Mouse (Mus musculus) CH12F3 (cell line): Measurements from ENCODE around the gene Stil.

ENCODE experiments used
- in situ Hi-C: fragments of 300-500 bp; cut with MboI; formaldehyde crosslinking; loops from 2 replicates; pipeline ENCODE4 v1.14.3; 2020; ENCODE audit warnings: low sequenced_read_pairs

Gene Stil

DNA sequence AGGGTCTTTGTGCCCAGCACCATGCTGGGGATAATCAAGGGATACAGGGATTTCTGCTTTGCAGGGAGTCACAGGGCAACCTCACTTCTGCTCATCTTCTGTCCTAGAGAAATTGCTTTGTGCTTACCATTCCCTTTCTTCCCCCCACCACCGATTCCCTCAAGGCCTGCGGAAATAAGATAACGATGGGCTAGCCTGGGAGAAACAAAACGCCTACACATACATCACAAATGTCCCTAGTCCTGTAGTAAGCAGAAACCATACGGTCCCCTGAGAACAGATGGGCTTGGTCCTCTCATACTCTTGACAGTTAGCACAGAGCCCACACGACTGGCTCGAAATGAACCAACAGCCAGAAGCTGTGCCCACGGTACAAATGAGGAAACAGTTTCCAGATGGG, 48.2 kb downstream of the Stil start:
- in situ Hi-C loops = no loop called here

DNA sequence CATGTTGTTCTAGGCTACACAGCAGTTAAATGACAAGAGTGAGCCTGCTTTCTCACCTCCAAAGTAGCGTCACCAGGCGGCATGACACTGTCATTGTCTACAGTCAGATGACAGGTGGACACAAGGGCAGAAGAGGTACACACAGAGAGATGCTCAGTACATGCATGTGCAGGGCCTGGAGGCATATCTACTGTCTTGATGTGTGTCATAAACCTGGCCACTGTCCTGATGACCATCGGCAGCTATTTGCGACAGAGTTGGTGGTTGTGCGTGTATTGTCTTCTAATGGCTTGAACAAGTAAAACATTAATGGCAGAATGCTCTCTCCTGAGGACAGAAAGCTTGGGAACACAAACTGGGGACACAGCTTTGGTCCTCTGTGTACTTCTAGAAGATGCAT, 51.3 kb downstream of the Stil start:
- in situ Hi-C loops = no loop called here

DNA sequence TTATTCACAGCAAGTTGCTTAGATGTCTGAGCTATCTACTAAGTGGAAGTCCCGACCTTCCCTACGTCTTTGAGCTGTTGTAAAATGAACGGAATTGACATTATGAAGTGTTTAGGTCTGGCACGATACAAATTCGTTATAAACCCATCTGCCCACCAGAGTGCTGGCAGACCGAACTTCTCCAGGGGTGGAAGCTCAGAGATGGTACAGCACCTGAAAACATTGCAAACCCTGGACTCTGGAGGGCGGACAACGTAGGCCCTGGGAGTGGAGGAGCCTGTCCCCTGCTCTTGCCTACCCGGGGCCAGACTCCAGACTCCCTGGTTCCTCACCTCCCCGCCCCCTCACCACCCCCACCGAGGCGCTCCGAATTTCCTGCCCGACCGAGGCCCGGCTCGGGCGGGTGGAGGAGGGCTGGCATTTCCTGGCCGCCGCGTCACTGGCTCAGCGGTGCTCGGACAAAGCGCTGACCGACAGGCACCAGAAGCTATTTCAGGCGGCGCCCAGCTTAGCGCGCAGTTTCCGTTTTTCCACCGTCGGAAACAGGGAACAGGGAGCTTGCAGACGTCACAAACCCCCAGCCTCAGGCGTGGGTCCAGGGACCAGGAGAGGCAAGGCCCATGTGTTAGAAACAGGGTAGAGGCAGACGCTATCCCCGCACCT, 52.5 kb downstream of the Stil start:
- in situ Hi-C loops = no loop called here

DNA sequence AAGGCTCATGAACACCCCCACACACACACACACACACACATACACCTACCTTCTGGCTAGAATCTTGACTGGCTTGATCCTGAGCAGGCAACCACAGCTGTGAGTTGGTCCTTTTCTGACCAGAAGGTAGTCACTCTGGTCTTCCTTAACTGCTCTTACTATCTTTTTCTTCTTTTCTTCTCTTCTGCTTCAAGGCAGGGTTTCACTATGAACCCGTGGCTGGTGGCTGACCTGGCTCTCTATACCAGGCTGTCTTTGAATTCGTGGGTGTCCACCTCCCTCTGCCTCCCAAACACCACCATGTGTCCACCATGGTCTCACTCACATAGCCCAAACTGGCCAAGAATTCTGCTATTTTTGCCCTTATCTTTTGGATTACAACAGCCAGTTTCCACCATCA, 55.1 kb downstream of the Stil start:
- in situ Hi-C loops = no loop called here

DNA sequence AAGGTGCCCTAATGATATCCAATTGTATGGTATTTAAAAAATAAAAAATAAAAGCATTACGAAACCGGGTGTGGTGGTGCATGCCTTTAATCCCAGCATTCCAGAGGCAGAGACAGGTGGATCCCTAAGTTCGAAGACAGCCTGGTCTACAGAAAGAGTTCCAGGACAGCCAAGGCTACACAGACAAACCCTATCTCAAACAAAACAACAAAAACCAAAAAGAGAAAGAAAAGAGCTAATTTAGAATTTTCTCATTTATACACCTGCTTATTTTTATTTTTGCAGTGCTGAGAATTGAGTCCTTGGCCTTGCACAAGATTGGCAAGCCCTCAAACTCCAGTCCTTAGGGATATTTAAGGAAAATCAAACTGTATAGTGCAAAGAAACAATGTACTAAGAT, 55.7 kb downstream of the Stil start:
- in situ Hi-C loops = no loop called here

DNA sequence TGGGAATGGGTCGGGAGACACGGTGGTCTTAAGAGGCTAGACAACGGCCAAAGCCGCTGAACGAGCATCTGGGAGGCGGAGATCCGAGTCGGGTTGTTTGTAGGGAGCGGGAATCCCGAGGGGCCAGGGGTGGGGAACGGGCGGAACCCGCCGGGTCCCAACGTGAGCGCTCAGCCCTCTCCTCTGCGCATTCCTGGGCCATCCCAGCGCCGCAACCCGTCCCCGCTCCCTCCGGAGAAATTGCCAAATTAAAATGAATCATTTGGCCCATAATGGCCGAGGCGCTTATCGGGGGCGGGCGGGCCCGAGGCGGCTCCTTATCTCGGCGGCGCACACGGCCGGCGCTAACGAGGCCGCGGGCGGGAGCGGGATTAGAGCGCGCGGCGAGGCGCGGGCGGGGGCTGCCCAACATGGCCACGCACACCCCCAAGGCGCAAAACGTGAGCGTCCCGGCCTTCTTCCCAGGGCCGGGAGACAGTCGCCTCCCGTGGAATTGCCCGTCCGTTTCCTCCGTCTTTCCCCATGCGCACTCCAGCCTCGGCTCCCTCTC, 56.5 kb downstream of the Stil start, which contains the start of gene Tal1:
Gene Tal1 (plus strand): TSS at position 56 of the 550 bp plus-strand sequence.
- in situ Hi-C loops = no loop called here

DNA sequence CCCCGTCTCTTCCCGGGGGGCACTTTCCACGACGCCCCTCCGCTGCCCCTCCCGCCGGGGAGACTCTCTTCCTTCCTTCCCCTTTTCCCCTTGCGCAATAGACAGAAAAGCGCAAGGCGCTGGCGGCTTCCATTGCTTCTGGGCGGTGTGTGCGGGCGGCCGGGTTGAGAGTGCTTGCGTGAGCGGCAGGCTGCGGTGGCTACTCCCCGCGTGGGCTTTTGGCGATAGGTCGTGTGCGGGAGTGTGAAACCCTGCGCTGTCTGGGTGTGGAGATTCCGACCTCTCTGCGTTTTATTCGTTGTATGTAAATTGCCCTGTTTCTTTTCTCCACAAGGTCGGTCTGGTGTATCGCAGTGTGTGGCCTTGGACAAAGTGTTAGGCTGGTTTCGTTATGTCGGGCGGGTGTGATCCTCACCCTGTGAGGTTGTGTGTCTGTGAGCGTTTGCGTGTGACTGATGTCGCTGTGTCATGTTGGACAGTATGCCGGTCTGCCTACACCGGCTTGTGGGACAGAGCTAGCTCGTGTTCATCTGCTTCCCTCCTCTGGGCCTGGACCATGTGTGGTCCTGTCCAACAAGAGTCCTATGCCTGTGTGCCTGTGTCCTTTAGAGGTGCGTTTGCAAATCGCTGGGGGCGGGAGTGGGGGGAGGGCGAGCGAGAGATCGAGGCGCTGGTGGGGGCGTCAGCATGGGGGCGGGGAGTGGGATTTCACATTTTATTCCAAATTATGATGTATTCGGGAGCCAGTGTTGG, 57.1 kb downstream of the Stil start:
- in situ Hi-C loops = no loop called here

DNA sequence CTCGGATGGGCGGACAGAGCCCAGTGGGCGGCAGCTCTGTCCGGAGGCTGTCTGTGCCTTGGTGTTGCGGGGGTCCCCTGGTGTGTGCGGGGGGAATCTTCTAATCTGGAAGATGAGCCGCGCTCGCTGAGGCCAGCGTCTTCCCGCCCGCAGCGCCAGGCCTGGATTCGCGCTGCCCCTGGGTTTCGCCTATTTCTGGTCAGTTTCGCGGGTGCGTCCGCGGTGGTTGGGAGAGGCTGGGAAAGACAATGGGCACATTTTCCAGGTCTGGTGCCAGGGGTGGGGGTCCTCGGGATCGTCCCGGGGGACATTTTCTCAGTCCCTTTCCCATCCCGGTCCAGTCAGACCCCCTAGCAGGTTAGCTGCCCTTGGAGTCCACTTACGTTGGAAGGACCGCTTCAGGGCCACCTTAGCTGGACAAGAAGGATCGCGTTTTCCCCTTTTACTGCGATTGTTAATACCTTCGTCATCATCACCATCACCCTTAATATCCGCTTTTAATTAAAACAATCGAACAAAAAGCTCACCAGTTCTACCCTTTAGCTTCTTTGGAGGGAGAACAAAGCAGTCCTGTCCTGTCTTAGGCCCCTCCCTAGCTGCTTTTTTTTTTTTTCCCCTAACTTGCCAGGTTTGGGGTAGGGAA, 57.8 kb downstream of the Stil start:
- in situ Hi-C loops = no loop called here

DNA sequence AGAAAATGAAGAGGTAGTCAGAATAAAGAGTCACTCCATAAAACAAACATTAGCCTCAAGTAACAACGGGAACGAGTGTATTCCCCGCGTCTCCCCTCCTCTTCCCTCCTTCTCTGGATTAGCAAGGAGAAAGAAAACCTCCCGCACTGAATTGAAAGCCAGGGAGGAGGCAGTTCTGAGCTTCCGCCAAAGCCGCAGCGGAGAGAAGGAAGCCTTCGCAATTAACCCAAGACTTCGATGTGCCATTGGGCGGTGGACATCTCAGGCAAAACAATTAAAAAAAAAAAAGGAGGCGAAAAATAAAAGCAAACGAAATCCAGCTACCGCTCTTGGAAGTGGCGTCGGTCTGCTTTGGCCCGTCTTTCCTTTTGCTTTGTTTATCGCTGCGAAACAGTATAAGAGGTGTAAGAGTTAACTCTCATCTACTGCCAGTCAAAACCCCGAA, 58.4 kb downstream of the Stil start:
- in situ Hi-C loops = no loop called here

DNA sequence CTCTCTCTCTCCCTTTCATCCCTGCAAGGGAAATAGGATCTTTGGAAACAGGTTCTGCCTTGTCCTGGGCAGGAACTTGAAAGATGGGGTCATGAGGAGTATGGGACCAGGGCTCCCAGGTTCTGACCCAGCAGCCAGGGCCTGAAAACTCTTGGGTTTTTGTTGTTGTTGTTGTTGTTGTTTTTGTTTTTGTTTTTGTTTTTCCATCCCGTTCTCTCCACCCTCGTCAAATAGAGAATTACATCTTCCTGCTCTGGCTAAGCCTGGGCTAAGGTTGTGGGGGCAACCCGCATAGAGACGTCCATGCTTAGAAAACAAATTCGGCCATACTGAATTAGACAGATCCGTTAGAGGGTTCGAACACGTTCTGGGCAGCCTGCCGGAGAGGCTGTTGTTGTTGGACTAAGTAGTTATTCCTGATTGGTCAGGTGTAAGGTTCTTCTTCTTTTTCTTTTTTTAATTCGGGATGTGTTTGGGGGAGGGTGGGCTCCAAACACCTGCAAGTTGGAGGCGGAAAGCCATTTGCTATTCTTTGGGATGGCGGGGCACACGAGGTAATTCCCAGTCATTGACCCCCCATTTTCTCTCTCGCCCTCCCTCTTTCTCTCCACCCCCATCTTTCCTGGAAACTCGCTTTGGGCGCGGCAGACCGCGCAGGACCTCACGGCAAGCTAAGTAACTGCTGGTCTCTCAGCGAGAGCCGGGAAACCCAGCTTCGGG, 59.1 kb downstream of the Stil start:
- in situ Hi-C loops = no loop called here

DNA sequence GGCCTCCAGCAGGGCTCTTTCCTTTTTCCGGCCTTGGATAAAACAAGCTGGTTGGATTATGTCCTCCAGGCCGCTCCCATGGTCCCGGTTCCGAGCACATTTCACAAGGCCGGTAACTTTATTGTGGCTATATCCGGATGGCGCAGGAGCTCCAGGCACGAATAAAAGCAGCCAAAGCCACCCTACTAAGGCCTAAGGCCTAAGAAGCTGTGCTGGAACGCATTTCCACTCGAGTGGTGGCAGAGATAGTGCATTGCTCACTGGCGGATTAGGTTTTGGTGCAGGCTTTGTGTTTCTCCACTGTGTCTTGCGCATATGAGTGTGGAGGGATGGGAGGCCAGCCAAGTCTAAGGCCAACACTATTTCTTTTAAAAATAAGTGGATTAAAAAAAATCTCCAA, 59.9 kb downstream of the Stil start:
- in situ Hi-C loops = no loop called here

DNA sequence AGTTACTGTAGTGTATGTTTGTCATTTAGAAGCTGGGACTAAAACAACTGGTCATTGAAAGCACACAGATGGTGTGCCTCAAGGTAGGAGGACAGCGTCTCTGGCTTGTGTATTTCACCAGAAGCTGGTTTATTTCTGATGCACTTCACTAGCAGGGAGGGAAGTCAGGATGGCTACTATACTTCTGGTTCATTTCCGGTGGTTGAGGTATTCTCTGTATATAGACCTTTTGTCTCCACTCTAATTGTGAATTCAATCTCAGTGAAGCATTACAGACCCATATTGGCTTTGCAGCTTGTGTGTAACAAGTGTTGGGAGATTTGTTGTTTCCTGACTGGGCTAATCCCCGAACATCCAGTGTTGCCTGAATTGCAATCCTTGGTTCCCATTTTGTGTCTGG, 60.8 kb downstream of the Stil start:
- in situ Hi-C loops = no loop called here

DNA sequence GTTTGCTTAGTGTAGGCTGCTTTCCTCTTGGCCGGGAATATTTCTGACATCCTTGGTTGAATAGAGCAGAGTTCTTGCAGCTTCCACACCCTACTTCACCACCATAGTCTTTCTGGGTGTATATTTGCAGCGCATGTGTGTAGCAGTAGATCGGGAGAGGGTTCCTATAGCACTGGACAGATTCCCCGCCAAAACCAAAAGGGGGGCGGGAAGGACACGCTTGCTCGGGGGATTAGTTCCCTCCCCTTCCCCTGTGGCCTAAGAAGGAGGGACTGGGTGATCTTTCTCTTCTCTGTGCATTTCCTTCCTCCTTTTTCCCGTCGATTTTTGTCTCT, 62.5 kb downstream of the Stil start:
- in situ Hi-C loops = no loop called here

DNA sequence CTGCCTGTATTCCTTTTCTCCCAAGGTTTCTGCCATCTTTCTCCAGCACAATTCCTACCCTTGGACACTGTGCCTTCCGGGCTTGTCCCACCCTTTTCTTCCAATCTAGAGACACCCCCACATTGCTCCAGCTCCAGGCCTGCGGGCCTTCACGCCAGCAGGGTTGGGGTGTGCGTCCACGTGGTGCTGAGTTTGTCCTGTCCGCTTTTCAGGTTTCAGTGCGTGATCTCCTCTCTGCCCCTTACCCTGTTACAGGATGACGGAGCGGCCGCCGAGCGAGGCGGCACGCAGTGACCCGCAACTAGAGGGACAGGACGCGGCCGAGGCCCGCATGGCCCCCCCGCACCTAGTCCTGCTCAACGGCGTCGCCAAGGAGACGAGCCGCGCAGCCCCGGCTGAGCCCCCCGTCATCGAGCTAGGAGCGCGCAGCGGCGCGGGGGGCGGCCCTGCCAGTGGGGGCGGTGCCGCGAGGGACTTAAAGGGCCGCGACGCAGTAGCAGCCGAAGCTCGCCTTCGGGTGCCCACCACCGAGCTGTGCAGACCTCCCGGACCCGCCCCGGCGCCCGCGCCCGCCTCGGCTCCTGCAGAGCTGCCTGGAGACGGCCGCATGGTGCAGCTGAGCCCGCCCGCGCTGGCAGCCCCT, 63.0 kb downstream of the Stil start:
- in situ Hi-C loops = no loop called here

DNA sequence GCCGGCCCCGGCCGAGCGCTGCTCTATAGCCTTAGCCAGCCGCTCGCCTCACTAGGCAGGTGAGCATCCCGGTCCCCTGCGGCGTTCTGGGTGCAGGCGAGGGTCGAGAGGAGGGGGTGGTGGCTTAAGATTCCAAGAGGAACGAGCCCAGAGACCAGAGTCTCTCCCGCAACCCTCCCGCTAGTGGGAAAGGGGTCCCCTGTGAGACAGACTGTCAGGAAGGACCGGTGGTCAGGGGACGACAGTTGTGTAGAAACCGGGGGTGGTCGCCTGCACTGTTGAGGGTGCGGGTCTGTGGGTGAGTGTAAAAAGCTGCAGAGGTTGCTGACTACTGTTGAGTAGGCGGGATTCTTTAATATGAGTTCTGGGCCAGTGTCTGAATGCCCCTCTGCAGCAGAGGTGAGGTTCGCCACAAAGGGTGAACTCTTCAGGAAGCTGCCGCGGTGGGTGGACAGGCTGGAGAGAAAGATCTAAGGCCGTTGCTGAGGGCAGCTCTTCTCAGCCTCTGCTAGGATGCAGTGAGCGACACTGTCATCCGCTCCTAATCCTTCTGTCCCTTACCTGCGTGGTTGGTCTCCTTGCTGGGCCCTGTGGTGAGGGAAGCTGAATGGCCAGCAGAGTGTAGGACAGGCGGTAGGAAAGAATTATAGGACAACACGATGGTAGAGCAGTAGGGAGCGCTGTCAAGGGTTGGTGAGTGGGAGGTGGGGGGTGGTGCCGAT, 63.7 kb downstream of the Stil start:
- in situ Hi-C loops = no loop called here

DNA sequence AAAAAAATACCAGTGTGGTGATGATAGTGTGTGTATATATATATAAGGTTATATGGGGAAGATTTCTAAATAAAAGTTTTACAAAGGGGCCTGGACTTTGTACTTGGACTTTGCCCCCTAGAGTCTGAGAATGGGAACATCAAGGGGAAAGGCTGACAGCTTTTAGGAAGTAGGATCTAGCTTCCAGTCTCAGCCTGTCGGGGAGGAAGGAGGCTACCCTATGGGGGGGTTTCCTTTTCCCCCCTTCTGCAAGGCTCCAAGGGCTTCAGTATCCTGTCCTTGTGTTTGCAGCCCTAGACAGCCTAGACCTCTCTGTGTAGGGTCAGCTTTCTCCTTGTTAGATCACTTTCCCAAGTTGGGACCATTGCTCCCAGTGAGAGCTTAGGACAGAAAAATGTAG, 71.7 kb downstream of the Stil start:
- in situ Hi-C loops = no loop called here

DNA sequence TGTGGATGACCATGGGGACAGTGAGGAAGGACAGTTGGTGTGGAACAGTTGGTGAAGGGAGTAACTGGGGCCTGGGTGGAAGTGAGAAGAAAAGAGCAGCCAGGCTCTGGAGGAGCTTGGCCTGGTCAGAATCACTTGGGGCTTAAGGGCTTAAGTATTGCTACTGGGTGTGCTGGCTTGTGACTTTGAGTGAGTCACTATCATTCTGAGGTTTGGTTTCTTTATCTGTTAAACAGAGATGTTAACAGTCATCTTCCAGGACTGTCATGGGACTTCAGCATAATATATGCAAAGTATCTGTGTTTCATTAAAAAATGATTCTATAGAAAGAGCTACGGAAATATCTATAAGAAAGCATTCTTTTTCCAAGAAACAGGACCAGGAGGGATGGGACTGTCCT, 74.8 kb downstream of the Stil start:
- in situ Hi-C loops = no loop called here

DNA sequence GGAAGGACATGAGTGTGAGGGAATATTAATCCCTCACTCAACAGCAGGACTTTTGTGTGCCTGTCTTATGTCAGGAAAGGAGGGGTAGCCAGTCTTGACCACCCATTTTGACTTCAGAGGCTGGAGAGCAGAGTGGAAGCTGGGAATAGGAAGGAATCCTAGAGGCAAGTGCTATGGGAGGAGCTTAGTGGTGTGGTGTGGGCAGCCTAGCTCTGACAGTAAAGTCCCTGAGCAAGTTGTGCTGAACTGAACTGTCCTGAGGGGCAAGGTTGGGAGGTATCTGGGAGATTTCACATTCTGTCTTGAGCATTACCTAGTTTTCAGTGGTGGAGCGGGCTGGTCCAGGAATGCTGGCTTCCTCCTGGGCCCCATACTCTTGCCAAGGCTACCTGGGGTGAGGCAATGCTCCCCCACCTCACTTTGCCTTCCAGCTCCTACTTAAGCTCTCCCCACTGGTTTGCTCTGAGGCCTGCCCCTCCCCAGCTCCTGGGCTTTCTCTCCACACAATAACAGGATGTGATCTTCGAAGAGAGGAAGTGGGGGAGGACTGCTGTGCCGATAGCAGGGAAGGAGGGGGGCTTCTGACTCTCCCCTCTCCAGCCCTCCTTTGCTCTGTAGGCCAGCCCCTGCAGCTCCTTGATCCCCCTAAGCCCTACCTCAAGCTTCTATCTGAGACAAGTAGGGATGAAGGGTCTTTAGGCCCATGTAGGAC, 75.4 kb downstream of the Stil start:
- in situ Hi-C loops = no loop called here
